Mouse (Mus musculus): ENCODE measurements around the gene Acsl1. TPM values are rescaled to one million over a fixed set of nuclear protein-coding genes. Genes with fewer than 3 reads are reported as not detected.

The Acsl1 gene
- polyA plus RNA-seq, 1 experiment from 2014 or later = 41.6 TPM

- Histone ChIP-seq H3K9ac (no peak overlapping the region), H3K4me2 (no peak overlapping the region), H3K27ac (no peak overlapping the region), H3K27me3 (no peaks in the 10 kb centered on the region), H3K4me1 (replicated peaks) (peaks cover 16% of the 10 kb centered on the region), H3K4me3 (replicated peaks) (no peak overlapping the region), H3K9me3 (replicated peaks) (no peaks in the 10 kb centered on the region), H3K36me3 (peaks cover 70% of the 10 kb centered on the region)
- DNase-seq = no peak
- no peak for ATAC-seq (ENCODE audit: low read depth)
- 73% methylated on average over 3 of the region's 3 CpGs for WGBS (ENCODE audit: insufficient replicate concordance)
Observed at GRCm38 (mm10) chr8:46509474-46509873, 38.6 kb downstream of the Acsl1 start.

DNA sequence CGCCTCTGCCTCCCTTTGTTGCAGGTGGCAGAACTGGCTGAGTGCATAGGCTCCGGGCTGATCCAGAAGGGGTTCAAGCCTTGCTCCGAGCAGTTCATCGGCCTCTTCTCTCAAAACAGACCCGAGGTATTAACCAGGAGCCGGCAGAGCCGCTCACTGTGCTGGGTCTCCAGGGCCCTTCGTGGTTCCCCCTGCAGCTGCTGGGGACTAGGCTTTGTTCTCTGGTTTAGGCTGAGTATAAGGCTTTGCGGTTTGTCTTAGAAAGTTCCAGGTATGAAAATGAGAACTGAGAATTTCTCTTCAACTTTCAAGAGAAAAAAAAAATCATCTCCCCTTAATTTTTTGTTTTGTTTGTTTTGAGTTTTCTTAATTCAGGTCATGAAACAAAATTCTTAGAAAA lies 40.5 kb downstream of the Acsl1 start:
- peaks cover 9% of the 10 kb centered on the region for H3K4me1 ChIP-seq (replicated peaks)
- WGBS (ENCODE audit: insufficient replicate concordance) = 83% methylated on average over 9 of the region's 9 CpGs

GRCm38 (mm10) chr8:46512538-46512937 lies 41.7 kb downstream of the Acsl1 start:
- no peaks in the 10 kb centered on the region for H3K27me3 ChIP-seq
- no peaks in the 10 kb centered on the region for H3K9me3 ChIP-seq (replicated peaks)
- H3K4me1 ChIP-seq (replicated peaks) = peaks cover 9% of the 10 kb centered on the region
- H3K4me2 ChIP-seq = no peak overlapping the region
- ATAC-seq (ENCODE audit: low read depth) = peak; percentile 61
- H3K36me3 ChIP-seq = peaks cover 69% of the 10 kb centered on the region
- DNase-seq = no peak
- H3K4me3 ChIP-seq (replicated peaks) = no peak overlapping the region
- H3K9ac ChIP-seq = no peak overlapping the region
- WGBS (ENCODE audit: insufficient replicate concordance) = 48% methylated on average over 8 of the region's 8 CpGs
- 0 out of 2 replicates have a peak overlapping the region, but pooled peaks have one; percentile 14 for H3K27ac ChIP-seq

More for the DNA sequence above, 40.5 kb downstream of the Acsl1 start:
- H3K9ac ChIP-seq = no peak overlapping the region
- ATAC-seq (ENCODE audit: low read depth) (no peak), DNase-seq (no peak)
- peaks cover 73% of the 10 kb centered on the region for H3K36me3 ChIP-seq
- no peaks in the 10 kb centered on the region for H3K27me3 ChIP-seq
- no peaks in the 10 kb centered on the region for H3K9me3 ChIP-seq (replicated peaks)
- H3K4me2 ChIP-seq = no peak overlapping the region
- H3K4me3 ChIP-seq (replicated peaks) = no peak overlapping the region
- H3K27ac ChIP-seq = no peak overlapping the region

DNA sequence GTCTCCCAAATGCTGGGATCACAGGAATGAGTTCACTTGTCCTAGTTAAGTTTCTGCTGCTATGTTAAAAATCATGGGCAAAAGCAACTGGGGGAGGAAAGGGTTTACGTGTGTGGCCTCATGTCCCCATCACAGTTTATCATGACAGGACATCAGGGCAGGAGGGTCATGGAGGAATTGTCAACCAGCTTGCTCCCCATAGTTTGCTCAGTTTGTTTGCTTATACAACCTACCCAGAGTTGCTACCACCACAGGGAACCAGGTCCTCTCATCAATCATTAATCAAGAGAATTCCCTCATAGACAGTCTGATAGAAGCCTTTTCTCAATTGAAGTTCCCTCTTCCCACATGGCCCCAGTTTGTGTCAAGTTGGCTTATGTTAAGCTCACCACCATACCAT lies 43.2 kb downstream of the Acsl1 start:
- no peaks in the 10 kb centered on the region for H3K9me3 ChIP-seq (replicated peaks)
- 90% methylated on average over 1 of the region's 1 CpGs for WGBS (ENCODE audit: insufficient replicate concordance)
- peak overlapping the region; percentile 60 for H3K27ac ChIP-seq
- ATAC-seq (ENCODE audit: low read depth) (peak; percentile 62), DNase-seq (no peak)
- peaks cover 68% of the 10 kb centered on the region for H3K36me3 ChIP-seq
- no peak overlapping the region for H3K4me2 ChIP-seq
- peaks cover 7% of the 10 kb centered on the region for H3K4me1 ChIP-seq (replicated peaks)
- H3K27me3 ChIP-seq = no peaks in the 10 kb centered on the region
- no peak overlapping the region for H3K4me3 ChIP-seq (replicated peaks)
- no peak overlapping the region for H3K9ac ChIP-seq

DNA sequence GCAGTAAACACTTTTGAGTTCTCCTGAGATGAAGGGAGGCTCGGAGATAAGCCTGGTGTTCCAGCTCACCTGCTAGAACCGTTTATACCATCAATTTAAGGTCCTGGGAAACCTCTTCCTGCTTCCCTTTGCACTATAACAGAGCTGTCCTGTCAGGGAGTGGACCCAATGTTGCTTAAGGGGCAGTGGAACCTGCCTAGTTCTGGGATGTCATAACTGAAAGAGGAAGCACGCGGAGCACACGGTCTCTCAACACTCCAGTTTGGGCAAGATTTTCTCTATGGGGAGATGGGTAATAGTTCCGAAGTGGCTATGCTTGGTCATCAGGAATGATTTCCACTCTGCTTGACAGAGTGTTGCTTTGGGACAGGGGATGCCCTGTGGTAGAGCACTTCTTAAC lies 49.8 kb downstream of the Acsl1 start:
- H3K9ac ChIP-seq = no peak overlapping the region
- DNase-seq (no peak), ATAC-seq (ENCODE audit: low read depth) (no peak)
- H3K27ac ChIP-seq = no peak overlapping the region
- peaks cover 72% of the 10 kb centered on the region for H3K36me3 ChIP-seq
- no peak overlapping the region for H3K4me2 ChIP-seq
- 0 out of 2 replicates have a peak, but pooled peaks cover 5% of the 10 kb centered on the region for H3K4me1 ChIP-seq (replicated peaks)
- 78% methylated on average over 6 of the region's 6 CpGs for WGBS (ENCODE audit: insufficient replicate concordance)
- H3K4me3 ChIP-seq (replicated peaks) = no peak overlapping the region
- H3K27me3 ChIP-seq = no peaks in the 10 kb centered on the region
- H3K9me3 ChIP-seq (replicated peaks) = no peaks in the 10 kb centered on the region

GRCm38 (mm10) chr8:46526098-46526497 lies 55.3 kb downstream of the Acsl1 start:
- H3K27ac ChIP-seq = no peak overlapping the region
- no peak overlapping the region for H3K9ac ChIP-seq
- DNase-seq (no peak), ATAC-seq (ENCODE audit: low read depth) (no peak)
- no peak overlapping the region for H3K4me2 ChIP-seq
- no peaks in the 10 kb centered on the region for H3K9me3 ChIP-seq (replicated peaks)
- H3K4me3 ChIP-seq (replicated peaks) = no peak overlapping the region
- no peaks in the 10 kb centered on the region for H3K27me3 ChIP-seq
- WGBS (ENCODE audit: insufficient replicate concordance) = 71% methylated on average over 8 of the region's 8 CpGs
- H3K36me3 ChIP-seq = peaks cover 76% of the 10 kb centered on the region
- 0 out of 2 replicates have a peak, but pooled peaks cover 5% of the 10 kb centered on the region for H3K4me1 ChIP-seq (replicated peaks)

DNA sequence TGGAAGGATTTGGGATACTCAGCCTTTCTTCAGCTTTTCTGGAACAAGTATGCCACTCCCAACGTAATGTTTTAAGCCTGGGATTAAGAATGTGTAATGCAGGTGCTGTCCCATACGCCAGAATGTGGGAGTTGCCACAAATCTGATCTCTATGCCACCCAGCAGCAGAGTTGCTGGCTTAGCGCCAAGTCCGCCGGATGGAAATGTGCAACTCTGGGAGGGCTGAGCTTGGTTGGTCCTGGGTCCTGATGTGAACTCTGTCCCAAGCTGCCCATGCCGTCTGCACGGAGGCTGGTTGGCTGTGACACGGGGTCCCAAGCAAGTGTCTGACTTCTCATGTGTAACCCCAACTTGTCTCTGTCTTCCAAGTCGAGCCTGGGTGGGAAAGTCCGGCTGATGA lies 56.0 kb downstream of the Acsl1 start:
- DNase-seq (no peak), ATAC-seq (ENCODE audit: low read depth) (no peak)
- Histone ChIP-seq H3K4me3 (replicated peaks) (no peak overlapping the region), H3K27me3 (no peaks in the 10 kb centered on the region), H3K36me3 (peaks cover 77% of the 10 kb centered on the region), H3K4me2 (no peak overlapping the region), H3K9ac (no peak overlapping the region), H3K4me1 (replicated peaks) (0 out of 2 replicates have a peak, but pooled peaks cover 5% of the 10 kb centered on the region), H3K27ac (no peak overlapping the region), H3K9me3 (replicated peaks) (no peaks in the 10 kb centered on the region)
- 83% methylated on average over 10 of the region's 10 CpGs for WGBS (ENCODE audit: insufficient replicate concordance)

DNA sequence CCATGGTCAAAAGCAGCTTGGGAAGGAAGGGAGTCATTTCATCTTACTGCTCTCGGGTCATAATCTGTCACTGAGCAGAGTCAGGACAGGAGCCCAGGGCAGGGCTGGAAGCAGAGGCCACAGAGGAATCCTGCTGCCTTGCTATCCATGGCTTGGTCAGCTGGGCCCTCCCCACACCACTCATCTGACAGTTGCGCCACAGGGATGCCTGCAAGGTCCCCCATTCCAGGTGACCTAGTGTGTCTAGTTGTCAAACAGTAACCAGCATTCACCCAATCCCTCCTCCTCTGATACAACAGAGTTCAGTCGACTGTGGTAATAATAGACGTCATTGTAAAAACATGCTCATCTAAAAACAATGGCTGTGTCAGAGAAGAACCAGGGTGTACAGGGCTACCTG lies 58.7 kb downstream of the Acsl1 start:
- no peak overlapping the region for H3K4me2 ChIP-seq
- DNase-seq (no peak), ATAC-seq (ENCODE audit: low read depth) (peak; percentile 79)
- 75% methylated on average over 4 of the region's 4 CpGs for WGBS (ENCODE audit: insufficient replicate concordance)
- H3K4me3 ChIP-seq (replicated peaks) = no peak overlapping the region
- H3K9ac ChIP-seq = no peak overlapping the region
- H3K9me3 ChIP-seq (replicated peaks) = no peaks in the 10 kb centered on the region
- no peaks in the 10 kb centered on the region for H3K27me3 ChIP-seq
- no peak overlapping the region for H3K27ac ChIP-seq
- peaks cover 84% of the 10 kb centered on the region for H3K36me3 ChIP-seq
- H3K4me1 ChIP-seq (replicated peaks) = no peaks in the 10 kb centered on the region

GRCm38 (mm10) chr8:46530541-46530940 lies 59.7 kb downstream of the Acsl1 start:
- H3K9me3 ChIP-seq (replicated peaks) = no peaks in the 10 kb centered on the region
- no peaks in the 10 kb centered on the region for H3K27me3 ChIP-seq
- ATAC-seq (ENCODE audit: low read depth) = no peak
- H3K4me1 ChIP-seq (replicated peaks) = no peaks in the 10 kb centered on the region
- H3K9ac ChIP-seq = no peak overlapping the region
- DNase-seq = no peak
- no peak overlapping the region for H3K4me2 ChIP-seq
- H3K27ac ChIP-seq = no peak overlapping the region
- peaks cover 87% of the 10 kb centered on the region for H3K36me3 ChIP-seq
- 60% methylated on average over 4 of the region's 4 CpGs for WGBS (ENCODE audit: insufficient replicate concordance)
- no peak overlapping the region for H3K4me3 ChIP-seq (replicated peaks)

DNA sequence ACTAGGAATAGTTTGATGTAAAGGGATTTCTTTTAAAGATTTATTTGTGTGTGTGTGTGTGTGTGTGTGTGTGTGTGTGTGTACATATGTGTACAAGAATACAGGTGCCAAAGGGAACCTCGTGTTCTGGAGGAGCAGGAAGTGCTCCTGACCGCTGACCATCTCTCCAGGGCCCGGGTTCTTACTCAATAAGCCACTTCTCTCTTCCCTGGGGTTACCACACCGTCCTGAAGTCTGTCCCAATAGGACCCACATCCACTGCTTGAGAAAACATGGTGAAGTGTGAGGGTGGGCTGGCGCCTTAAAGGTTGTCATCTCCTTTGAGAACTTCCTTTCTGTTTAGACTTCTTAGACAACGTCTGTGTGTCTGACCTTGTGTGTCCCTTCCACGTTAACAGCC lies 63.1 kb downstream of the Acsl1 start:
- Histone ChIP-seq H3K27ac (peak overlapping the region; percentile 23; the same call in 1 of the 2 replicates), H3K9ac (no peak overlapping the region), H3K4me2 (no peak overlapping the region), H3K4me3 (replicated peaks) (no peak overlapping the region), H3K4me1 (replicated peaks) (peaks cover 6% of the 10 kb centered on the region), H3K27me3 (no peaks in the 10 kb centered on the region), H3K9me3 (replicated peaks) (no peaks in the 10 kb centered on the region), H3K36me3 (peaks cover 77% of the 10 kb centered on the region)
- 74% methylated on average over 7 of the region's 7 CpGs for WGBS (ENCODE audit: insufficient replicate concordance)
- DNase-seq (no peak), ATAC-seq (ENCODE audit: low read depth) (no peak)

DNA sequence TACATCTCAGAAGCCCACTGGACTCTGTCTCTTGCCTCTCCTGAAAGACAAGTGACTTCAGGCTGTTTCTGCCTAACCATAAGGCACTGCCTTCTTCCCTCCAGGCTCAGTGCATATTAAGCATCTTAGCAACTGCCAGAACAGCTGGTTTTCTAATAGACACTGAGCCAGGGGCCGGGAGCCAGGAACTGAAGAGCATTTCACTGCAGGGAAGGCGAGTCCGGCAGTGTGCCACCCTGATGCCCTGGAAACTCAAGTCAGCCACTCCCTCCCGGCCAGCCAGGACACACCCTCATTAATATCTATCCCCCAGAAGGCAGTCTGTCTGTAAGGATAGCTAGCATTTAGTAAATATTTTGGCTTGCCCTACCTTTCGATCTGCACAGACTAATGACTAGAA lies 68.9 kb downstream of the Acsl1 start:
- Histone ChIP-seq H3K27me3 (no peaks in the 10 kb centered on the region), H3K4me1 (replicated peaks) (peaks cover 56% of the 10 kb centered on the region), H3K36me3 (peaks cover 23% of the 10 kb centered on the region), H3K9me3 (replicated peaks) (no peaks in the 10 kb centered on the region), H3K4me3 (replicated peaks) (peak overlapping the region; percentile 17; the same call in 1 of the 2 replicates), H3K27ac (peak overlapping the region; percentile 95), H3K9ac (peak overlapping the region; percentile 70), H3K4me2 (peak overlapping the region; percentile 58)
- DNase-seq (peak; percentile 71), ATAC-seq (ENCODE audit: low read depth) (peak; percentile 98)
- WGBS (ENCODE audit: insufficient replicate concordance) = 33% methylated on average over 5 of the region's 5 CpGs

DNA sequence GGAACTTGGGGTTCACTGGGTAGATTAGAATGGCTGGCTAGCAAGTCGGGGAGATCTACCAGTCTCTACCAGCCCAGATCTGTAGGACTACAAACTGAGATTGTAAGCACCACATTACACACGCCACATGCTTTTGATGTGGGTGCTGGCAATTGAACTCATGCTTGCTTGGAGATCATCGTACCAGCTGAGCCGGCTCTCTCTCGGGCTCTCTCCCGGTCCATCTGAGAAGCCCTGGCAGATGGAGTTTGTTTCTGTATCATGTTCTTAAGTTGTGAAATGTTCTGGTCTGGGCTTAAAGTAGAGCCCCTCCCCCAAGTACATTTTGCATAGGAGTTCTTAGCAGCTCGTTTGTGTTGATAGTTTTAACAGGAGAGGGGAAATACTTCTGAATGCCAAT lies 72.4 kb downstream of the Acsl1 start:
- H3K4me1 ChIP-seq (replicated peaks) = peaks cover 88% of the 10 kb centered on the region
- peak overlapping the region; percentile 43; the same call in 1 of the 2 replicates for H3K27ac ChIP-seq
- 76% methylated on average over 7 of the region's 7 CpGs for WGBS (ENCODE audit: insufficient replicate concordance)
- H3K36me3 ChIP-seq = no peaks in the 10 kb centered on the region
- no peaks in the 10 kb centered on the region for H3K27me3 ChIP-seq
- DNase-seq = no peak
- H3K9me3 ChIP-seq (replicated peaks) = no peaks in the 10 kb centered on the region
- H3K4me2 ChIP-seq = no peak overlapping the region
- H3K9ac ChIP-seq = no peak overlapping the region
- ATAC-seq (ENCODE audit: low read depth) = no peak
- H3K4me3 ChIP-seq (replicated peaks) = no peak overlapping the region
